Mouse (Mus musculus) heart, embryonic 12.5 days (tissue): ENCODE results near the gene Upf3a. TPM values are rescaled to one million over a fixed set of nuclear protein-coding genes. Genes with fewer than 3 reads are reported as not detected.

Source experiments
- polyA plus RNA-seq: library from polyadenylated mRNA; unstranded; fragments of >200 nt; fragmentation: Nextera tagmentation; extraction: Ambion mirVana; gene quantifications from 2 replicates; pipeline ENCODE4 v1.2.1, GENCODE M21; 2016

The Upf3a gene
- polyA plus RNA-seq, 1 experiment from 2014 or later = 27.9 TPM

Other genes starting within 250 kb of the Upf3a start
- gene 1700029H14Rik, start 223.2 kb upstream of the Upf3a start, polyA plus RNA-seq = not detected in 2 replicates
- 35.1 and 41.5 TPM in 2 replicates for gene Rasa3, start 108.0 kb upstream of the Upf3a start, polyA plus RNA-seq
- gene Cfap97d2, start 79.7 kb upstream of the Upf3a start, polyA plus RNA-seq = 0.26 TPM in 1 of 2 replicates, not detected in the other
- 131 and 140 TPM in 2 replicates for gene Cdc16, start 27.9 kb upstream of the Upf3a start, polyA plus RNA-seq
- not detected in 2 replicates for gene AF366264, start 52.8 kb downstream of the Upf3a start, polyA plus RNA-seq
- 18.6 and 20.1 TPM in 2 replicates for gene Champ1, start 84.0 kb downstream of the Upf3a start, polyA plus RNA-seq
- 54.5 and 55.0 TPM in 2 replicates for gene Coprs, start 104.7 kb downstream of the Upf3a start, polyA plus RNA-seq